Mouse (Mus musculus) kidney, embryonic 16.5 days (tissue): ENCODE data around the gene Gm21992. TPM values are rescaled to one million over a fixed set of nuclear protein-coding genes. Genes with fewer than 3 reads are reported as not detected.

Experiments used
- ATAC-seq: fragments of 200-750 bp; cut with Nextera tagmentation; 2 replicates; pipeline ENCODE4 v1.8.0; 2017; ENCODE audit warnings: moderate TSS enrichment; ENCODE audit not compliant: low FRiP score, low TSS enrichment
- H3K27ac ChIP-seq: fragments of 300-500 bp; sonication (generic); 2 replicates; pipeline ENCODE4 v1.5.1; 2014; ENCODE audit warnings: low read length
- H3K27me3 ChIP-seq: fragments of 300-500 bp; sonication (generic); 2 replicates; pipeline ENCODE4 v1.6.1; 2014; ENCODE audit warnings: low read length, control low read depth, mixed read lengths; ENCODE audit not compliant: insufficient read depth
- H3K36me3 ChIP-seq: fragments of 300-500 bp; sonication (generic); 2 replicates; pipeline ENCODE4 v1.6.1; 2014; ENCODE audit warnings: low read length, control low read depth, mixed read lengths; ENCODE audit not compliant: insufficient read depth
- H3K4me1 ChIP-seq: fragments of 300-500 bp; sonication (generic); 2 replicates; pipeline ENCODE4 v1.6.1; 2014; ENCODE audit warnings: low read length, control low read depth, mixed read lengths; ENCODE audit not compliant: insufficient read depth
- H3K4me2 ChIP-seq: fragments of 300-500 bp; sonication (generic); replicated peaks from 2 replicates; pipeline ENCODE4 v1.6.1; 2014; ENCODE audit warnings: low read depth, low read length
- H3K4me3 ChIP-seq: fragments of 300-500 bp; sonication (generic); 2 replicates; pipeline ENCODE4 v1.5.1; 2014; ENCODE audit warnings: mild to moderate bottlenecking, low read length
- H3K9ac ChIP-seq: fragments of 300-500 bp; sonication (generic); replicated peaks from 2 replicates; pipeline ENCODE4 v1.6.1; 2014; ENCODE audit warnings: low read length
- H3K9me3 ChIP-seq: fragments of 300-500 bp; sonication (generic); 2 replicates; pipeline ENCODE4 v1.6.1; 2016; ENCODE audit warnings: low read length, control low read depth
- WGBS: fragments of 180-500 bp; shearing (Covaris S2); extraction: QIAGEN DNeasy Blood & Tissue Kit; methylation state at CpG from one replicate; pipeline ENCODE4 v1.1.7; 2014; 5-methylcytosine and 5-hydroxymethylcytosine counted together
- polyA plus RNA-seq: library from polyadenylated mRNA; unstranded; fragments of >200 nt; fragmentation: Nextera tagmentation; extraction: Ambion mirVana; gene quantifications from 2 replicates; pipeline ENCODE4 v1.2.1, GENCODE M21; 2015

Gene Gm21992
- polyA plus RNA-seq, 1 experiment from 2014 or later, result 30.4 TPM

DNA sequence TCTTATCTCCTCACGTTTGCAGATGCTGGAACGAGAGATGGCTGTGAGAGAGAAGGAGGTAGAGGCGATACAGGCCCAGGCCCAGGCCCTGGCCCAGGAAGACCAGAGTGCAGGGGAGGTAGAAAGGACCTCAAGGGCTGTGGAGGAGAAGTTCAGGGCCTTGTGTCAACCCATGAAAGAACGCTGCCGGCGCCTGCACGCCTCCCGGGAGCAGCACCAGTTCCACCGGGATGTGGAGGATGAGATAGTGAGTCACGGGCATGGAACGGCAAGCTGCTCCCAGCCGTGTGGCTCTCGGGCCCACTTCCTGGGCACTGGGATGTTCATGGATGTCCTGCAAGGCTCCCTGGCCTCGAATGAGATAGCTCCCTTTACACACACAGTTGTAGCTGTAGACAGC is 67.4 kb downstream of the Gm21992 start:
- Histone ChIP-seq H3K4me1 (no peaks in the 10 kb centered on the region), H3K9me3 (no peaks in the 10 kb centered on the region), H3K36me3 (no peaks in the 10 kb centered on the region), H3K9ac (no peak overlapping the region), H3K27me3 (no peaks in the 10 kb centered on the region), H3K4me3 (no peak overlapping the region), H3K4me2 (no peak overlapping the region), H3K27ac (no peak overlapping the region)
- no peak for ATAC-seq
- 74% methylated on average over 14 of the region's 14 CpGs for WGBS

GRCm38 (mm10) chr19:4743524-4743923 is 67.9 kb downstream of the Gm21992 start:
- Histone ChIP-seq H3K9me3 (no peaks in the 10 kb centered on the region), H3K27me3 (no peaks in the 10 kb centered on the region), H3K36me3 (no peaks in the 10 kb centered on the region), H3K4me1 (no peaks in the 10 kb centered on the region), H3K4me2 (no peak overlapping the region), H3K9ac (no peak overlapping the region), H3K27ac (no peak overlapping the region), H3K4me3 (no peak overlapping the region)
- no peak for ATAC-seq
- 40% methylated on average over 5 of the region's 5 CpGs for WGBS

DNA sequence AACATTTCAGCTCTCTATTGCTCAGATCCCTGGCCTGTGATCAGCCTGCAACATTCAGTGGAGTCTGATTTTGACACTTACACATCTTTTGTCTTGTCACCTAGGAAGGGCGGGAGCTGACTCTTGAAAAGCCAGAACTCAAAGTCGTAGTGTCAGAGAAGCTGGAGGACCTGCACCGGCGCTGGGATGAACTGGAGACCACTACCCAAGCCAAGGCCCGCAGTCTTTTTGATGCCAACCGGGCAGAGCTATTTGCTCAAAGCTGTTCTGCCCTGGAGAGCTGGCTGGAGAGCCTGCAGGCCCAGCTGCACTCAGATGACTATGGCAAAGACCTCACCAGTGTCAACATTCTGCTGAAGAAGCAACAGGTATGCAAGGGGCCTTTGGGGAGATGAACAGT is 69.2 kb downstream of the Gm21992 start:
- peaks cover 5% of the 10 kb centered on the region; the same call in 1 of the 2 replicates for H3K36me3 ChIP-seq
- no peaks in the 10 kb centered on the region for H3K9me3 ChIP-seq
- H3K27me3 ChIP-seq, result no peaks in the 10 kb centered on the region
- no peak overlapping the region for H3K9ac ChIP-seq
- H3K4me3 ChIP-seq, result no peak overlapping the region
- ATAC-seq, result no peak
- H3K4me2 ChIP-seq, result no peak overlapping the region
- 89% methylated on average over 6 of the region's 6 CpGs for WGBS
- H3K4me1 ChIP-seq, result no peaks in the 10 kb centered on the region
- H3K27ac ChIP-seq, result no peak overlapping the region

DNA sequence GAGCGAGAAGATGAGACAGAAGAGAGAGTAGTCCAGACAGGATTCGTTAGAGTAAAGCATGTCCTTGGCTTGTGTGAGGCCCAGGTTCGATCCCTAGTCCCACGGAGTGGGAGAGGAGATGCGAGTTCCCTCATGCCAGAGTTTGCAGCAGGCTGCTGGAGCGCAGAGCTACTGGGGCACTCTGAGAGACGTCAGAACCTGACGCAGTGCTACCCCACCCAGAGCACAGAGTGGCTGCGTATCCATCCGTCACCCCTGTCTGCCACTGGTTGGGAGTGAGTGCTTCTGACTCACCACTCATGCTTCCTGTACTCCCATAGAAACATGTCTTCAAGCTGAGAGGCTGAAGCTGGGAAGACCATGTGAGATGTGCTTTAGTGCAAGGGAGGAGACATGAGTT is 69.9 kb downstream of the Gm21992 start:
- Histone ChIP-seq H3K4me1 (no peaks in the 10 kb centered on the region), H3K4me3 (no peak overlapping the region), H3K36me3 (peaks cover 5% of the 10 kb centered on the region; the same call in 1 of the 2 replicates), H3K27me3 (no peaks in the 10 kb centered on the region), H3K27ac (no peak overlapping the region), H3K4me2 (no peak overlapping the region), H3K9ac (no peak overlapping the region), H3K9me3 (no peaks in the 10 kb centered on the region)
- 70% methylated on average over 10 of the region's 10 CpGs for WGBS
- ATAC-seq, result no peak

GRCm38 (mm10) chr19:4739762-4740161 is 71.7 kb downstream of the Gm21992 start:
- Histone ChIP-seq H3K36me3 (peaks cover 5% of the 10 kb centered on the region; the same call in 1 of the 2 replicates), H3K9me3 (no peaks in the 10 kb centered on the region), H3K27ac (no peak overlapping the region), H3K4me1 (no peaks in the 10 kb centered on the region), H3K4me3 (no peak overlapping the region), H3K27me3 (no peaks in the 10 kb centered on the region), H3K4me2 (no peak overlapping the region), H3K9ac (no peak overlapping the region)
- no peak for ATAC-seq
- WGBS, result 91% methylated on average over 5 of the region's 5 CpGs

- H3K9ac ChIP-seq, result no peak overlapping the region
- no peak for ATAC-seq
- WGBS, result 93% methylated on average over 11 of the region's 11 CpGs
Measured at GRCm38 (mm10) chr19:4739053-4739452, 72.4 kb downstream of the Gm21992 start.

DNA sequence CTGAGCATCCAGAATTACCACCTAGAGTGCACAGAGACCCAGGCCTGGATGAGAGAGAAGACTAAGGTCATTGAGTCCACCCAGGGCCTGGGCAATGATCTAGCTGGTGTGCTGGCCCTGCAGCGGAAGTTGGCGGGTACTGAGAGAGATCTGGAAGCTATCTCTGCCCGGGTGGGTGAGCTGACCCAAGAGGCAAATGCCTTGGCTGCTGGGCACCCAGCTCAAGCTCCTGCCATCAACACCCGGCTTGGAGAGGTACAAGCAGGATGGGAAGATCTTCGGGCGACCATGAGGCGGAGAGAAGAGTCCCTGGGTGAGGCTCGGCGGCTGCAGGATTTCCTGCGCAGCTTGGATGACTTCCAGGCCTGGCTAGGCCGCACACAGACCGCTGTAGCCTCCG is 73.5 kb downstream of the Gm21992 start:
- Histone ChIP-seq H3K36me3 (peaks cover 10% of the 10 kb centered on the region; the same call in 1 of the 2 replicates), H3K27me3 (no peaks in the 10 kb centered on the region), H3K9me3 (no peaks in the 10 kb centered on the region), H3K4me2 (no peak overlapping the region), H3K4me3 (no peak overlapping the region), H3K9ac (no peak overlapping the region), H3K4me1 (no peaks in the 10 kb centered on the region), H3K27ac (no peak overlapping the region)
- no peak for ATAC-seq
- 91% methylated on average over 13 of the region's 13 CpGs for WGBS

More at GRCm38 (mm10) chr19:4739053-4739452, 72.4 kb downstream of the Gm21992 start:
- Histone ChIP-seq H3K27ac (no peak overlapping the region), H3K4me1 (no peaks in the 10 kb centered on the region), H3K9me3 (no peaks in the 10 kb centered on the region), H3K36me3 (peaks cover 5% of the 10 kb centered on the region; the same call in 1 of the 2 replicates), H3K4me2 (no peak overlapping the region), H3K27me3 (no peaks in the 10 kb centered on the region), H3K4me3 (no peak overlapping the region)

DNA sequence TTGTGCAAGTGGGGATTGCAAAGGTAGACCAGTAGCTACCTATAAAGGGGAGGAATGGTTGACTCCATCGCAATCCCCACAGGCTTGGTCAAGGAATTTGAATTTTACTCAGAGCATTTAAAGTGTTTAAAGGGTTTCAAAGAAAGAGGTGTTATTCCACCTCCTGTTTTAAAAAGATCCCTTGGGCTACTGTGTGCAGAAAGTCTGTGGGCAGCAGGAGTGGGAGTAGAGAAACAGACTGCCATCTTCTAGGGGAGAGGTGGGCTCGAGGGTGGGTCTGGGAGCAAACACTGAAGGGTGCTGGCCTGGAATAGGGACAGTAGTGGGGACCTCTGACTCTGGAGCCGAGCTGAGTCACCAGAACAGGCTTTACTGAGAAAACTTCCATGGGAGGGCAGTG is 78.4 kb downstream of the Gm21992 start:
- no peak overlapping the region for H3K4me2 ChIP-seq
- no peak overlapping the region for H3K9ac ChIP-seq
- no peaks in the 10 kb centered on the region for H3K9me3 ChIP-seq
- H3K36me3 ChIP-seq, result peaks cover 6% of the 10 kb centered on the region
- no peak overlapping the region for H3K27ac ChIP-seq
- H3K27me3 ChIP-seq, result no peaks in the 10 kb centered on the region
- no peak for ATAC-seq
- H3K4me1 ChIP-seq, result no peaks in the 10 kb centered on the region
- 81% methylated on average over 3 of the region's 3 CpGs for WGBS
- no peak overlapping the region for H3K4me3 ChIP-seq

GRCm38 (mm10) chr19:4729186-4729585 is 82.2 kb downstream of the Gm21992 start:
- H3K9me3 ChIP-seq, result no peaks in the 10 kb centered on the region
- WGBS, result 55% methylated on average over 9 of the region's 9 CpGs
- H3K36me3 ChIP-seq, result peaks cover 4% of the 10 kb centered on the region; the same call in 1 of the 2 replicates
- H3K4me2 ChIP-seq, result no peak overlapping the region
- H3K9ac ChIP-seq, result no peak overlapping the region
- no peak overlapping the region for H3K4me3 ChIP-seq
- H3K4me1 ChIP-seq, result no peaks in the 10 kb centered on the region
- no peaks in the 10 kb centered on the region for H3K27me3 ChIP-seq
- ATAC-seq, result no peak
- no peak overlapping the region for H3K27ac ChIP-seq

- 15% methylated on average over 11 of the region's 11 CpGs for WGBS
- H3K27me3 ChIP-seq, result no peaks in the 10 kb centered on the region
- H3K4me2 ChIP-seq, result peak overlapping the region; percentile 42
- H3K4me3 ChIP-seq, result peak overlapping the region; percentile 30
- no peaks in the 10 kb centered on the region for H3K36me3 ChIP-seq
- H3K4me1 ChIP-seq, result peaks cover 29% of the 10 kb centered on the region
- H3K9me3 ChIP-seq, result no peaks in the 10 kb centered on the region
- peak overlapping the region; percentile 84; the same call in 1 of the 2 replicates for H3K27ac ChIP-seq
- peak overlapping the region; percentile 57 for H3K9ac ChIP-seq
- peak; percentile 52 for ATAC-seq
Measured at GRCm38 (mm10) chr19:4720671-4721244, 90.7 kb downstream of the Gm21992 start.
